Mouse (Mus musculus) C2C12 (cell line): ENCODE measurements around the gene Ubap2l. TPM values are rescaled to one million over a fixed set of nuclear protein-coding genes. Genes with fewer than 3 reads are reported as not detected.

Source experiments
- H3K27me3 ChIP-seq: one replicate; pipeline ENCODE4 v1.6.1; 2011; ENCODE audit not compliant: control insufficient read depth, insufficient read depth, insufficient read length
- H3K36me3 ChIP-seq: one replicate; pipeline ENCODE4 v1.6.1; 2011; ENCODE audit not compliant: control insufficient read depth, insufficient read depth
- H3K4me3 ChIP-seq: one replicate; pipeline ENCODE4 v1.5.1; 2011; ENCODE audit warnings: mild to moderate bottlenecking, control low read depth; ENCODE audit not compliant: poor library complexity, insufficient read depth, severe bottlenecking
- H3K79me2 ChIP-seq: one replicate; pipeline ENCODE4 v1.6.1; 2011; ENCODE audit not compliant: control insufficient read depth, insufficient read depth
- H3K79me3 ChIP-seq: one replicate; pipeline ENCODE4 v1.6.1; 2011; ENCODE audit warnings: low read depth, control low read depth
- H3ac ChIP-seq: one replicate; pipeline ENCODE3; 2011; ENCODE audit warnings: low read depth; ENCODE audit not compliant: control insufficient read depth, insufficient read length
- CEBPB ChIP-seq: IDR thresholded peaks from one replicate; pipeline ENCODE4 v1.6.1; 2011; ENCODE audit warnings: low read depth, mild to moderate bottlenecking, control low read depth, moderate library complexity
- CTCF ChIP-seq: IDR thresholded peaks from one replicate; pipeline ENCODE4 v1.5.1; 2011; ENCODE audit not compliant: control insufficient read depth, insufficient read depth, insufficient read length
- FOSL1 ChIP-seq: IDR thresholded peaks from one replicate; pipeline ENCODE4 v1.8.0; 2011; ENCODE audit warnings: mild to moderate bottlenecking, low read length; ENCODE audit not compliant: poor library complexity, insufficient read depth, severe bottlenecking
- MAX ChIP-seq: IDR thresholded peaks from one replicate; pipeline ENCODE4 v1.6.1; 2011; ENCODE audit warnings: mild to moderate bottlenecking, control low read depth
- MYOD1 ChIP-seq: IDR thresholded peaks from one replicate; pipeline ENCODE4 v1.6.1; 2011; ENCODE audit warnings: low read depth; ENCODE audit not compliant: control insufficient read depth, insufficient read length
- MYOG ChIP-seq: IDR thresholded peaks from one replicate; pipeline ENCODE4 v1.6.1; 2011; ENCODE audit not compliant: control insufficient read depth, insufficient read length; ENCODE audit errors: extremely low read depth
- USF1 ChIP-seq: IDR thresholded peaks from one replicate; pipeline ENCODE4 v1.6.1; 2011; ENCODE audit warnings: low read depth, mild to moderate bottlenecking, control low read depth, moderate library complexity
- polyA plus RNA-seq: library from polyadenylated mRNA; unstranded; fragments of >200 nt; fragmentation: generic; extraction: Trizol; gene quantifications from one replicate; pipeline ENCODE4 v1.2.1, GENCODE M21; 2012; ENCODE audit warnings: missing spikeins

The Ubap2l gene
- polyA plus RNA-seq, 1 experiment = 110 TPM

GRCm38 (mm10) chr3:89999830-90000229 lies 52.6 kb downstream of the Ubap2l start:
- TF ChIP-seq MYOG (no peak), CEBPB (no peak), FOSL1 (no peak)
- H3K79me2 ChIP-seq = peaks cover 18% of the 10 kb centered on the region
- no peaks in the 10 kb centered on the region for H3K27me3 ChIP-seq
- H3K79me3 ChIP-seq = peaks cover 14% of the 10 kb centered on the region
- H3K36me3 ChIP-seq = peaks cover 59% of the 10 kb centered on the region
- no peak overlapping the region for H3K4me3 ChIP-seq
- no peak overlapping the region for H3ac ChIP-seq

- Histone ChIP-seq H3K36me3 (peaks cover 59% of the 10 kb centered on the region), H3K4me3 (peak overlapping the region; percentile 78), H3K79me2 (peaks cover 18% of the 10 kb centered on the region), H3K27me3 (no peaks in the 10 kb centered on the region), H3ac (peak overlapping the region; percentile 63), H3K79me3 (peaks cover 14% of the 10 kb centered on the region)
- TF ChIP-seq MYOD1 (no peak), MAX (no peak), CEBPB (no peak), FOSL1 (no peak), MYOG (no peak), CTCF (no peak), USF1 (no peak)
Measured at GRCm38 (mm10) chr3:89999090-89999489, 53.3 kb downstream of the Ubap2l start.

GRCm38 (mm10) chr3:89998612-89999054 lies 53.8 kb downstream of the Ubap2l start, which contains the start of gene Hax1:
Gene Hax1, minus strand, starts transcription at chr3:89998780.
- peaks cover 14% of the 10 kb centered on the region for H3K79me3 ChIP-seq
- no peak for TF ChIP-seq CEBPB
- no peak for TF ChIP-seq MYOG
- no peak for TF ChIP-seq USF1
- TF ChIP-seq MYOD1 = no peak
- peak; percentile 33 for TF ChIP-seq MAX
- no peak for TF ChIP-seq FOSL1
- H3K4me3 ChIP-seq = peak within 1 kb of the TSS; percentile 78
- peaks cover 57% of the 10 kb centered on the region for H3K36me3 ChIP-seq
- no peaks in the 10 kb centered on the region for H3K27me3 ChIP-seq
- H3ac ChIP-seq = peak within 1 kb of the TSS; percentile 63
- H3K79me2 ChIP-seq = peaks cover 18% of the 10 kb centered on the region

GRCm38 (mm10) chr3:89997791-89998495 lies 54.5 kb downstream of the Ubap2l start:
- Histone ChIP-seq H3K27me3 (no peaks in the 10 kb centered on the region), H3K36me3 (peaks cover 50% of the 10 kb centered on the region), H3K79me2 (peaks cover 18% of the 10 kb centered on the region), H3ac (peak overlapping the region; percentile 60), H3K79me3 (peaks cover 14% of the 10 kb centered on the region), H3K4me3 (peak overlapping the region; percentile 78)
- TF ChIP-seq CTCF = no peak
- peak; percentile 69 for TF ChIP-seq CEBPB
- TF ChIP-seq MAX = no peak
- no peak for TF ChIP-seq MYOD1
- TF ChIP-seq USF1 = no peak
- TF ChIP-seq MYOG = no peak
- TF ChIP-seq FOSL1 = no peak

GRCm38 (mm10) chr3:89994807-89995515 lies 57.5 kb downstream of the Ubap2l start:
- H3K79me2 ChIP-seq = peaks cover 18% of the 10 kb centered on the region
- TF ChIP-seq USF1 = no peak
- TF ChIP-seq CEBPB = no peak
- no peaks in the 10 kb centered on the region for H3K27me3 ChIP-seq
- no peak overlapping the region for H3K4me3 ChIP-seq
- H3K79me3 ChIP-seq = peaks cover 14% of the 10 kb centered on the region
- peaks cover 33% of the 10 kb centered on the region for H3K36me3 ChIP-seq
- H3ac ChIP-seq = no peak overlapping the region

- H3K27me3 ChIP-seq = no peaks in the 10 kb centered on the region
- no peaks in the 10 kb centered on the region for H3K79me2 ChIP-seq
- no peaks in the 10 kb centered on the region for H3K79me3 ChIP-seq
- H3K36me3 ChIP-seq = no peaks in the 10 kb centered on the region
- H3K4me3 ChIP-seq = no peak overlapping the region
- no peak for TF ChIP-seq CTCF
- no peak overlapping the region for H3ac ChIP-seq
Measured at GRCm38 (mm10) chr3:89987822-89988221, 64.6 kb downstream of the Ubap2l start.
